Mouse (Mus musculus): Measurements from ENCODE around the gene Topors.
A peak's percentile ranks its signal among the peaks of the same experiment; 100 is the strongest.

- TF ChIP-seq CTCF (IDR thresholded peaks at IDR 0.05; ENCODE audit: low read depth, low read length) = 0 out of 2 replicates have a peak, but pooled peaks have one; percentile 12
- TF ChIP-seq POLR2A (IDR thresholded peaks at IDR 0.05; ENCODE audit: borderline replicate concordance, low read depth, low read length) = no peak
These were observed 815 bp downstream of the Topors start for GRCm38 (mm10) chr4:40268835-40269234.
